Mouse (Mus musculus) spleen, postnatal 4 days (tissue): Measurements from ENCODE around the gene Tmem204.
"Not testable (repeated sequence)": the region's sequence is repeated elsewhere in the genome, so short reads cannot be mapped to it uniquely, and the experiment has no call there.

Experiments
- DNase-seq, 2 experiments: peaks; one replicate each; pipeline ENCODE4 v3.0.0; 2022; ENCODE audit warnings: low spot score in 2 of 2

Tmem204 gene

DNA sequence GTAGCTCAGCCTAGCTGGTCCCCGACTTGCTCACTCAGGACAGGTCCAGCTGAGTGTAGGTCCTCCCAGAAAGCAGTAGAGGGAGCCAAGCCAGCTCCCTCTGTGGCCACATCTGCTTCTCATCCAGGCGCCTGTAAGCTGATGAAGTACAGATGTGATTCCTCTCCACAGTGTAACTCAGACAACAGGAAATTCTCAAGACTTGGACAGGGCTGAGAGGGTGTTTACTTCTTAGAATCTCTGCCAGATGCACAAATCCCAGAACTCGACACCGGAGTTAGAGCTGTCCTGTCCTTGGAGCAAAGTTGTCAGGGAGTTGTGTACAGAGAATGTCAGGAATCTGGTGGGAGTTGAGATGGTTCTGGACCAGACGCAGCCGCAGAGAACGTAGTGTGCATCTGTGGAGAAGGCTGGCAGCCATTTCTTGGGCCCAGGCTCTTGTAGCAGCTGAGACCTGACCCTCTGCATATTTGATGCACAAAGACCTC lies at the start of gene Tmem204:
Tmem204 (minus strand) TSS at position 148 of the 488 bp plus-strand sequence.
- DNase-seq = no peak

DNA sequence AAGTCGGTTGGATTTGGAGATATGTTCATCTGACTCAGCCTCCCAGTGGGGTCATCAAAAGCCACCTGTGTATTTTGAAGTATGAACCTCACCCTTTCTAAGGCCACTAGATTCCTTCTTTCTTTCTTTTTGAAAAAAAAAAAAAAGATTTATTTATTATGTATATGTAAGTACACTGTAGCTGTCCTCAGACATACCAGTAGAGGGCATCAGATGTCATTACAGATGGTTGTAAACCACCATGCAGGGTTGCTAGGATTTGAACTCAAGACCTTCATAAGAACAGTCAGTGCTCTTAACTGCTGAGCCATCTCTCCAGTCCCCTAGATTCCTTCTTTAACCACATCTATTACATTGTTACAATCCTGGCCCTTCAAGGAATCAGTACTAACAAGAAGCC lies 46.7 kb upstream of the Tmem204 start:
- DNase-seq = no peak

DNA sequence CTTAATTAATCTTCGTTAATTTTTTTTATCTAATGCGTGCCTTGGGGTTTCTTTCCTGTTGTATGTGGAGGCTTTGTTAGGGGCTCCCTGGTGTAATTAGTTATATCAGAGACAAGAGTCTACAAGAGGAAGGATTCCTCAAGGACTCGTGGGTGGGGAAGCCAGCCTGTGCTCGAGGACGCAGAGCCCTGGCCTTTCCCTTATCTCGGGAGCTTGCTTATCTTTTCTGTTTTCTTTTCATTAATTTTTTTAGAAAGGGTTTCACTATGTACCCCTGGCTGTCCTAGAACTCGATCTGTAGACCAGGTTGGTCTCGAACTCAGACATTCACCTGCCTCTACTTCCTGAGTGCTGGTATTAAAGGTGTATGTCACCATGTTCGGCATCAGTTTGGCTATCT lies 44.3 kb upstream of the Tmem204 start:
- no peak for DNase-seq

DNA sequence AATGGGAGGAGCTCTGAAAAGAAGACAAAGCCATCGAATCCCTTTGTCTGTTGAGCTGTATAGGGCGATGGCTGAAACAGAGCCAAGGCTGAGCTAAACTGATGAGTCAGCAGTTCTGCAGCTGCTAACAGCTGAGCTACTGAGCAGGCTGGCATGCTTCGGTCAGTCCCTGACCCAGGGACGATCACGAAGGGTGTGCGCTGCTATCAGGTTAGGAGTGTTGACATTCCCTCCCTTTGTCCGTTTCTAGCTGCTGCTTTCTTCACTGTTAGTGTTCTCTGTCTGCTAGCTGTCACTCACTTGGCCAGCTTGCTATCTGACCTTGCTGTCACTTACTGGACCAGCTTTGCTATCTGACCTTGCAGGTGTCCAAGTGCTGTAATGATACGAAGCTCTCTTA lies 43.7 kb upstream of the Tmem204 start:
- peak; percentile 57 to 64 for DNase-seq

DNA sequence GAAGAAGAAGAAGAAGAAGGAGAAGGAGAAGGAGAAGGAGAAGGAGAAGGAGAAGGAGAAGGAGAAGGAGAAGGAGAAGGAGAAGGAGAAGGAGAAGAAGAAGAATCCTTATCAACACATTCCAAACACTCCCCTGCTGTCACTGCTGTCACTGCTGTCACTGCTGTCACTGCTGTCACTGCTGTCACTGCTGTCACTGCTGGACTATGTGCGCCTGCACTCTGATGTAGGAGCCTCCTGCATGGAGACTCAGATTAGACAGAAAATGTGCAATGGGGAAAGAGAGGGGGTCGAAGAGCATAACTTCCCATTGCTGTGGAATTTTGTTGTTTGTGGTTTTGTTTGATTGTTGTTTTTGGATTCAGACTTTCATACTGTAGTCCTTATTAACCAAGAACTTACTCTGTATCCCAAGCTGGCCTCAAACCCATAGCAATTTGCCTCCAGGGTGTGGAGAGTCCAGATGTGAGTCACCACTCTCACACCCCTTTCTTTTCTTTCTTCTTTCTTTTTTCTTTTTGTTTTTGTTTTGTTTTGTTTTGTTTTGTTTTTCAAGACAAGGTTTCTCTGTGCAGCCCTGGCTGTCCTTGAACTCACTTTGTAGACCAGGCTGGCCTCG lies 42.2 kb upstream of the Tmem204 start:
- DNase-seq = not testable (repeated sequence)

DNA sequence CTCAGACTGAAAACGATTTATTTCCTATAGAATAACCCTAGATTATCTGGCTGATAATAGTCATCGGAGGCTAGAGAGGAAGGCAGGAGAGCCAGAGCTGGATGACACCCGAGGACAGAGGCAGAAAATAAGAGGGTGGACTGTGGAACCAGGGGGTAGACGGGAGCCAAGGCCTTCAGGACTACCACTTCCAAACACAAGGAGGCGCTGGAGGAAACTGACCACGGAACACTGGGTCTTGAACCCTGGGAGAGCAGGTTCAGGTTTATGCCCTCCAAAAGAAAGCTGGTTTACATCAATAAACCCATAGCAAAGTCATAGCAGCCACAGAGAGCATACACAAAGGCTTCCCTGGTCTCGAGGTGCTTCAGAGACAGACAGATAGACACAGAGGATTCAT lies 40.6 kb upstream of the Tmem204 start:
- DNase-seq = peak; percentile 46 to 80

DNA sequence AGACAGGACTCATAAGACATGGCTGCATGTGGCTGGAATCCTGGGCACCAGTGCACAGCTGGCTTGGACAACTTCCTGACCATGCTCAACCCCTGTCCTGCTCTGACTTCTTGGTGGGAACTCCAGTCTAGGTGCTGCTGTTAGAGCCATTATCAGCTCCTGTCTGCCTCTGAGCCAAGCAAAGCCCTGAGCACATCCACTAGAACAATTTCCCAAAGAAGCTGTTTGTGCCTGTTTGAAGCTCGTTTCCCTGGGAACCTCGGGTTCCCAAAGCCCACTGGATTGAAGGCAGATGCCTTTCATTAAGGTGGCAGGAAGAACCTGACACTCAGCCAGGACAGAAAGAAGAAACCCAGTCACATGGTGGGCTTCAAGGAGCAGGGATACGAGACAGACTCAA lies 37.0 kb upstream of the Tmem204 start, which contains the start of gene Ptx4:
Ptx4 (plus strand) TSS at position 355 of the 400 bp plus-strand sequence.
- DNase-seq = no peak

DNA sequence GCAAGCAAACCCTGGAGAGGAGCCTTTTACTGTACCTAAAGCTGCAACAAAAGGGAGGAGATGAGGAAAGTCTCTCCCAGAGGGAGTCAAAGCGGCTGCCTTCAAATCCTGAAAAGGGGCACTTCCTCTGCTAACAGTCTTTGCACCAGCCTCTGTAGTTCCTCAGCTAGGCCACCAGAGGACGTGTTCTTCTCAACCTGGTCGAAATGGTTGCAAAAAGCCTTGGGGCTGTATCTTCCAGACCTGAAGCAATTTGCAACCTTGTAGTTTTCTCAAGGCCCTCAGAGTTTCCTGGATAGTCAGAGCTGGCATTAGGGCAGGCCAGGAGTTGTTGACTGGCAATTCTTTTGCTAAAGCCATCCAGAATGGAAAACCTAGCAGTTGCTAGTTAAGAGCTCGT lies 33.9 kb upstream of the Tmem204 start:
- peak; percentile 40 to 74 for DNase-seq

DNA sequence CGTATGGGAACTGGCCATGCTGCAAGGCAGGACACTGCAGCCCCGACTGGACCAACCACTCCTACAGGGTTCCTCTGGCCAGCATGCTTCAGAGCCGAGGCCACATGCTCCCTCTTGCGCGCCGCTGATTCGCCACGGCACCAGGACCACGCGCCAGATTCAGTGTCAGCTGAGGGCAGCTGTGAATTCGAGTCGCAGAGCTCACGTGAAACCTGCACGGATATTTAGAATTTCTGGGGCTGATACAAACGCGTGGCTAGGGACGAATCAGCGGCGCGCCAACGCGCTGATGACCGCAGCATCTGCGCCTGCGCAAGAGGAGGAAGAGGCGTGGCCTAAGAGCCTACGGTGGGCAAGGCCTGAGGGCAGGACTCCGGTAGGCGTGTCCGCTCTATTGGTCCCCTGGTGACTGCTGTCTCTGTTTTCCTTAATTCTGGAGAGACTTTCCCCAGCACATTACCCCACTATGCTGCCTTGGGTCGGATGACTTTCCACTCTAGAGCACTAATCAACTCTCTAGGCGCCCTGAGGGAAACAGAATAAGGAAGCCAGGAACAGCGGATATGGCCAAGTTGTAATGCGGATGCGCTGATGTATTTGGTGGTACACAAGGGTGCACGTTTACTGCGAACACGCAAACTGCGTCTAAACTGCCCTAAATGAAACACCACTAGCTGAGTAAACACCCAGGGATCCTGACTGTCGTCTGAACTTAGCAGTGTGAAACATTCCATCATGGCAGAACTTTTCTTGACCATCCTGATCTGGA lies 32.5 kb upstream of the Tmem204 start, which contains the start of gene Telo2:
Telo2 (minus strand) TSS at position 304 of the 769 bp plus-strand sequence.
- peak; percentile 97 to 98 for DNase-seq

DNA sequence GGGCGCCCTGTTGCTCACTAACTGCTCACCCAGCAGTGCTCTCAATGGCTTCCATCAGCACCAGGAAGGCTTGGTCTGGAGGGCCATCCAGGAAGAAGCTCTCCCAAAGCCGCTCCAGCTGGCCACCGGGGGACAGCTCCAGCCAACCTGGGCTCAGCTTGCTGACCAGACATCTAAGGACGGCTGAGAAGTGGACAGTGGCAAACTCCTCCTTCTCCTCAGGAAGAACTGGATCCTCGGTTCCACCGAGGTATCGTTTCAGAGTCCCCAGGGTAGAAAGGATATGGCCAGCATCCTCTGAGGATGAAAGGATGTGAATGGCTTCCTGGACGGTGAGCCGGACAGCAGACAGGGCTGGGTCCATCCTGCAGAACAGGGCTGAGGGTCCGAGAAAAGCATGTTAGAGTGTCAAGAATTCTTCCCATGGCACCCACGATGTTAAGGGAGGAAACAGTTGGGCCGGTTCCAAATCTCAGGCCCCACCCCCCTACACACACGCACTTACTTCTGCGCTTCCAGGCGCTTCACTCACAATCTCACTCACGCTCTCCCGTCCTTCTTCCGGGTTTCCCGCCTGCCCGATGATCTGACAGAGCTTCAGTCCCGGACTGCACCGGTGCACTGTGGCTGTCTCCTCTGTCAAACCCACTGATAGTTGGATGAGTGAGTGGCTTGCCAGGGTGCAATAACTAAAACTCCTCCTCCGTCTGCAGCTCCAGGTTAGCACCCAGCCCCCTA lies 31.7 kb upstream of the Tmem204 start:
- DNase-seq = peak; percentile 56 to 62

DNA sequence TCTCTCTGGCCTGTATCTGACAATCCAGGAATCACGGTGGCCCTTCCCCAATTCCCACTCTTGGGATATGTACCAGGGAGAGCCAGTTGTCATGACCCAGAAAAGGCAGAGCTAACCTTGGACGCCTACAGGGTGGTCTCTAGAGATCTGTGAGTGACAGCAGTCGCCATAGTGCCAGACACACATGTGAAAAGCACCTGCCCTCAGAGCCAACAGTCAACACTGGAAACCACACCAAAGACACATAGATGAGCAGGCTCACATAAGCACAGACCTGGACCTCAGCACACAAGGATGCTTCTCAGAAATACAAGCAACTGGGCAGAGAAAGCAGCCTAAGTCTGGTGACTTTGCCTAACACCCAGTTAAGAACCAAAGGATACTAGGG lies 29.0 kb upstream of the Tmem204 start:
- no peak for DNase-seq

DNA sequence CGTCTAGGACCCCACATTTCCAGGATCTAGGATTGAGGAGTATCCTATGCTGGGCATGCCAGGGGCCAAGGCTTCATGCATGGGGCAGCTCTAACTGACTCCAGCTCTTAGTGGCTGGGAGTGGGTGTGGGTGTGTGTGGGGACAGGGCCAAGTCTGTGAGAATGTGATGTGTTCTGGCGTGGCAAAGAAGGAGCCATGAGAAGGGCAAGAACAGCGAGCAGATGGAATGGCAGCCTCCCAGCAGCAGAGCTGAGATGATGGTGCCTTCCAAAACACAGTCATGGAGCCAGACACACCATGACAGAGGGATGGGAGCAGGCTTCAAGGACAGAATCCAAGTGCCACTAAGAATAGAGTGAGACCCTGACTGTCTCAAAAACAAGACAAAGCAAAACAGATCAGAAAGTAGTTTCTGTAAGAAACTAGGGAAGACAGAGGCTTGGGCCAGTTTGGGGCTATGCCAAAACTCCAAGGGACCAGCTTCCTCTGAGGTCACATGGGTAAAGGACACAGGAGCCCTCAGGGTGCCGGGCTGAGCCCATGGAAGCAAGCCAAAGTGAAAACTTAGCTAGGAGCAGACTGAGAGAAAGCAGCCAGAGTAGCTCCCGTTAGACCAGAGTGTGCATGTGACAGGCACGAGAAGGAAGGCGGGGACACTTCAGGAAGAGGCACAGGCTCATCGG lies 28.5 kb upstream of the Tmem204 start:
- no peak for DNase-seq

DNA sequence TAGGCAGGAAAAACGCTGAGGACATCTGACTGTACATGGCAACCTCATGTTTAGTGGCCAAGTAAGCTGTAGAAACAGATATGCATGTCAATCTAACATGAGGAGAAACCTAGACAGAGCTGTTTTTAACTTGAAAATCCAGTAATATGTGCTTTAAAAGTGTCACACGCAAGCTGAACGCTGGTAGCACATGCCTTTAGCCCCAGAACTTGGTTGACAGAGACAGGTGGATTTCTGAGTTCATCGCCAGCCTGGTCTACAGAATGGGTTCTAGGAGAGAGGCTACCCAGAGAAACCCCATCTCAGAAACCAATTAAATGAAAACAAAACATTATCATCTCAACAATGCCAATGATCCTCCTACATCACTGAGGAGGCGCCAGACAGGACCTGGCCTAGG lies 27.8 kb upstream of the Tmem204 start:
- DNase-seq = no peak

DNA sequence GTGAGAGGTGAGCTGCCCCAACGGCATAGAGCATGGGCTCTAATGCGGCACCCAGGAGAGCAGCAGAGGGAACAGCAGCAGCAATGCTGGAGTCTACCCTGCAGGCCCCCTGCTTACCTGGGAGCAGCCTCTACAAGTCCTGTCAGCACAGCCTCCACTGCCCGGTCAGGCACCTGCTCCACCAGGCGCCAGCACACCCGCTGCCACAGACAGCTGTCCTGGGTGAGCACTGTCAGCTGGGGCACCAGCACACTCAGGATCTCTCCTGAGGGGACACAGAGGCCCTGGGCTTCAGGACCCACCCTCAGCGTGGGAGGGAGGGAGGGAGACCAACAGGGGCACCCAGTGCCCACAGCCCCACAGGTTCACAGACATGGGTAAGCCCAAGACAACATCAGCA lies 27.2 kb upstream of the Tmem204 start:
- no peak for DNase-seq

DNA sequence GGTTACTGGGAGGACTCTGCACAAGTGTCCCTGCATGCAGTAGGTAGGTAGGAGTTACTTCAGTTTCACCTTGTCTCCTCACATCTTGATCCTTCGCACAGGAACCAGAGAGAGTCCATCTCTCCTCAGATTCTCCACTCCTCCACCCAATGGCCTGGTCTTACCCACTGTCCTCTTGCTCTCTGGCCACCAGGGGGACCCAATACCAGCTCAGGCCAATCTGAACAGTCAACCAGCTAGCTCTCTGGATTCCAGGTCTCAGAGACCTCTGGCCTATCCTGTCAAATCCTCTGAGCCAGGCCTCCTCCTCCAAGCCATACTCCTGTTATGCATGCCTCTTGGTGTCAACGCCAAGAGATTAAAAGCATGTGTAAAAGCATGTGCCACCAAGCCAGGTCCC lies 26.2 kb upstream of the Tmem204 start:
- DNase-seq = peak; percentile 48 to 75

DNA sequence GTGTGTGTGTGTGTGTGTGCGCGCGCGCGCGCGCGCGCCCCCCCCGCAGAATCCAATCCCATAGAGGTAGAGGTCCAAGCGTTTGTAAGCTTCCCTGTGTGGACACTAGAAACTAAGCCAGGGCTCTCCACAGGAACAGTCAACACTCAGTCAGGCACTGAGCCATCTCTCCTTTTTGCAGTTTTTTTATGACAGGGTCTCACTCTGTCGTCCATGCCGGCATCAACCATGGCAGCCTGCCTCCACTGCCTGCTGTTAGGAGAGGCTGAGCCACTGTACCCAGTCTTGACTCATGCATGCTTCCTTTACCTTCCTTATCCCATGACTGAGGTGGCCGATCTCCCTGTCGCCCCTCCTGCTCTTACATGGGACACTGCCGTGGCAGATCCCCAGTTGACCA lies 24.4 kb upstream of the Tmem204 start:
- no peak for DNase-seq

DNA sequence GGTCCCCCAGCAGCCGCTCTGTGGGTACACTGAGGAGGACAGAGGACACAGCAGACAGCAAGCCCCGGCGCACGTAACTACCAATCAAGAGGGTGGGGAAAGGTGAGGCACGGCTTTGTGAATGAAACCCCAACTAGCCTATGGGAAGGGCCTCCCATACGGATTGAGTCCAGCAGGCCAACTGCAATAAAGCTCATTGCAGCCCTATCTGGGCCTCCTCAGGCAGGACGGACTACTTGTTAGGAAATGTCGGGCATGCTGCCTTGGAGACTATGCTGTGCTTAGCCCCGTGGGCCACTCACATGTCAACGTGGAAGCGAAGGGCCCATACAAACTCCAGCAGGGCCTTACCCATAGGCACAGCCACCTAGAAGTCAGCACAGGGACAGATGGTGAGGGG lies 17.9 kb upstream of the Tmem204 start:
- no peak for DNase-seq

DNA sequence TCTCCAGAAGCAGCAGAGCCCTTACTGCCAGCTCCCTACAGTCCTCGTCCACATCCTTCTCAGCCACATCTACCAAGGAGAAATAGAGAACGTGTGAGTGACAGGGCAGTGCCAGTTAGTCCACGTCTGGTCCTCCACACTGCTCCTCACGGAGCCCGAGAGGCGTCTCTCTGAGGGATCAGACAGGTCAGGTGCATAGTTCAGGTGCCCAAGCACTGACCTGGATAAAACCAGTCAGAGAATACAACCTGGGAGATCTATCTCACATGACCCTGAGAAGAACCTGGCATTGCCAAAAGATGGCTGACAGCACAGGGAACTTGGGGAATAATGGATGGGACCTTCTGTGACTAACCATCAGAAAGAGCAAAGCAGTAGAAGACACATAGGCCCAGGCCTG lies 16.7 kb upstream of the Tmem204 start:
- no peak for DNase-seq

DNA sequence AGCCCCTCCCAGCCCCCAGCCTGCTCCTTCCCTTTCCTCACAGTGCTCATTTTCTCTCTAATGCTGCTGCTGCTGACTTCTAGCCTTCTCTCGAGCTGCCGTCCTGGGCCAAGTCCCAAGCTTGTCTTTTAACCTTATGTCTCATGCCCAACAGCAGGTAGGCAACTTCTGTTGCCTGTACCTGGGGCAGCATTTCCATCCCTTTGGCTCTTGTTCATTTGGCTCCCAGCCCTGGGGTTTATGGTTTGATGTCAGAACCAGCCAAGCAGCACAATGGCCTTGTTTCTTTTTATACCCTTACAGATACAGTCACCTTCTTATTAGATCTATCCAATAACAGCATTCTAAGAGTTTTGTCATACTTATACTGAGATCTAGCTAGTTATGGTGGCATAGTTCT lies 12.8 kb upstream of the Tmem204 start:
- DNase-seq = no peak

DNA sequence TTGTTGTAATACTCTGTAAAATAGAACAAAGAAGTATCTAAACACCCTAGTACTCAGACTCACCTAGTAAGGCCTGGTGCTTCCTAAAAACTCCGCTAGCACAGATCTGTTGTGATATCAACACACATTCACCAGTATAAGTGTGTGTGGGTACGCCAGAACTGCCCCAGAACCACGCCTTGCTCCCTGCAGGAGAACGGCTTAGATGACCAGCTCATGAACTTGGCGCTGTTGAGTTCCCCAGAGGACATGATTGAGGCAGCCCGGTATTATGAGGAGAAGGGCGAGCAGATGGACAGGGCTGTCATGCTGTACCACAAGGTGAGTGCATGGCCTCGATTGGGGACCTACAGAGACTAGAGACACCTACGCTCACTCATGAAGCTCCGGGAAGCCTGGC lies 7.1 kb upstream of the Tmem204 start:
- no peak for DNase-seq

DNA sequence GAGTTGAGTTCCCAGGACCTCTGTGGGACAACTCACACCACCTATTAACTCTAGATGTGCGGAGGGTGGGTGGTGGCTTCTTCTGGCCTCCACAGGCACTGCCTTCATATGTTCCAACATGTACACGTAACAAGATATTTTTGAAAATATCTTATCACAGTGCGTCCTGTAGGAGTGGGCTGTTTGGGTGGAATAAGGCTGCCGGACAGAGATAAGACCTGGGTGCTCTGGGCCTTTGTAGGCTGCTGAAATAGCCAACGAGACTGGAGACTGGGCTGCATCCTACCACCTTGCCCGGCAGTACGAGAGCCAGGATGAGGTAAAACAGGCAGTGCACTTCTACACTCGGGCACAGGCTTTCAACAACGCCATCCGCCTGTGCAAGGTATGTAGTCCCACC lies 5.8 kb upstream of the Tmem204 start:
- peak in 1 of 2 experiments; percentile 45 for DNase-seq

DNA sequence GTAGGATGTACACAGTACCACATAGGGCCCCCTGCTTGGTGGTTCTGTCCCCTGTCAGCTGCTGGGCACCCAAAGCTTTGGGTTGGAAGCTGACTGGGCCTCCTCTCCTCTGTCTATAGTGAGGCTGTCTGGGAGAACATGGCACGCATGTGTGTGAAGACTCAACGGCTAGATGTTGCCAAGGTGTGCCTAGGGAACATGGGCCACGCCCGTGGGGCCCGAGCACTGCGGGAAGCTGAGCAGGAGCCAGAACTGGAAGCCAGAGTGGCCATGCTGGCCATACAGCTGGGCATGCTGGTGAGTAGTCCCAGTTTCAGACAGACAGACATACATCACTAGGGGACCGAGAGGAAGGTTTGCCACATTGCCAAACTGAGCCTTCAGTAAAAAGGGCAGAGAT lies 3.3 kb upstream of the Tmem204 start:
- DNase-seq = peak in 1 of 2 experiments; percentile 41
